Mouse (Mus musculus): ENCODE results near the gene Rnase13. TPM values are rescaled to one million over a fixed set of nuclear protein-coding genes. Genes with fewer than 3 reads are reported as not detected.
A peak's percentile ranks its signal among the peaks of the same experiment; 100 is the strongest.
"Not testable (repeated sequence)": the region's sequence is repeated elsewhere in the genome, so short reads cannot be mapped to it uniquely, and the experiment has no call there.

Gene Rnase13
- polyA plus RNA-seq, 1 experiment from 2014 or later, result not detected

GRCm38 (mm10) chr14:51930824-51931223 lies 8.3 kb upstream of the Rnase13 start:
- H3K27ac ChIP-seq, result no peak overlapping the region
- H3K9ac ChIP-seq, result no peak overlapping the region
- WGBS, result 35% methylated on average over 5 of the region's 5 CpGs
- H3K27me3 ChIP-seq (ENCODE audit: control insufficient read depth, insufficient read depth, low read length), result no peaks in the 10 kb centered on the region
- no peaks in the 10 kb centered on the region for H3K36me3 ChIP-seq (replicated peaks; ENCODE audit: control insufficient read depth, insufficient read depth)
- no peak overlapping the region for H3K4me2 ChIP-seq (replicated peaks)
- no peaks in the 10 kb centered on the region for H3K9me3 ChIP-seq (ENCODE audit: control insufficient read depth, low read length)
- H3K4me1 ChIP-seq (replicated peaks; ENCODE audit: control insufficient read depth, insufficient read depth, low read length), result no peaks in the 10 kb centered on the region
- DNase-seq (ENCODE audit: low spot score), result peak; percentile 72
- no peak overlapping the region for H3K4me3 ChIP-seq (replicated peaks; ENCODE audit: low read length)
- ATAC-seq (ENCODE audit: low FRiP score), result peak; percentile 75; the same call in 1 of the 2 replicates

- no peak overlapping the region for H3K4me2 ChIP-seq (replicated peaks)
- H3K9me3 ChIP-seq (ENCODE audit: control insufficient read depth, low read length), result no peaks in the 10 kb centered on the region
- DNase-seq (ENCODE audit: low spot score) (no peak), ATAC-seq (ENCODE audit: low FRiP score) (no peak)
- no peak overlapping the region for H3K4me3 ChIP-seq (replicated peaks; ENCODE audit: low read length)
- H3K9ac ChIP-seq, result no peak overlapping the region
- no peaks in the 10 kb centered on the region for H3K4me1 ChIP-seq (replicated peaks; ENCODE audit: control insufficient read depth, insufficient read depth, low read length)
- WGBS, result 71% methylated on average over 9 of the region's 9 CpGs
- no peaks in the 10 kb centered on the region for H3K36me3 ChIP-seq (replicated peaks; ENCODE audit: control insufficient read depth, insufficient read depth)
- no peak overlapping the region for H3K27ac ChIP-seq
- H3K27me3 ChIP-seq (ENCODE audit: control insufficient read depth, insufficient read depth, low read length), result no peaks in the 10 kb centered on the region
Observed at GRCm38 (mm10) chr14:51929968-51930367, 7.4 kb upstream of the Rnase13 start.

GRCm38 (mm10) chr14:51929309-51929943 lies 6.9 kb upstream of the Rnase13 start:
- no peaks in the 10 kb centered on the region for H3K27me3 ChIP-seq (ENCODE audit: control insufficient read depth, insufficient read depth, low read length)
- no peaks in the 10 kb centered on the region for H3K36me3 ChIP-seq (replicated peaks; ENCODE audit: control insufficient read depth, insufficient read depth)
- H3K4me1 ChIP-seq (replicated peaks; ENCODE audit: control insufficient read depth, insufficient read depth, low read length), result no peaks in the 10 kb centered on the region
- DNase-seq (ENCODE audit: low spot score), result no peak
- H3K27ac ChIP-seq, result no peak overlapping the region
- H3K4me3 ChIP-seq (replicated peaks; ENCODE audit: low read length), result no peak overlapping the region
- no peak for ATAC-seq (ENCODE audit: low FRiP score)
- no peak overlapping the region for H3K4me2 ChIP-seq (replicated peaks)
- H3K9ac ChIP-seq, result no peak overlapping the region
- no peaks in the 10 kb centered on the region for H3K9me3 ChIP-seq (ENCODE audit: control insufficient read depth, low read length)
- WGBS, result 75% methylated on average over 8 of the region's 8 CpGs

- H3K9ac ChIP-seq; H3K27ac ChIP-seq; H3K36me3 ChIP-seq (replicated peaks; ENCODE audit: control insufficient read depth, insufficient read depth); DNase-seq (ENCODE audit: low spot score); H3K4me1 ChIP-seq (replicated peaks; ENCODE audit: control insufficient read depth, insufficient read depth, low read length); H3K9me3 ChIP-seq (ENCODE audit: control insufficient read depth, low read length); H3K27me3 ChIP-seq (ENCODE audit: control insufficient read depth, insufficient read depth, low read length); H3K4me2 ChIP-seq (replicated peaks); H3K4me3 ChIP-seq (replicated peaks; ENCODE audit: low read length); ATAC-seq (ENCODE audit: low FRiP score): not testable (repeated sequence)
- WGBS, result 97% methylated on average over 11 of the region's 11 CpGs
Observed at GRCm38 (mm10) chr14:51926930-51927329, 4.4 kb upstream of the Rnase13 start.

- WGBS, result 87% methylated on average over 4 of the region's 4 CpGs
- no peak for ATAC-seq (ENCODE audit: low FRiP score)
Observed at GRCm38 (mm10) chr14:51923492-51923891, 919 bp upstream of the Rnase13 start.

GRCm38 (mm10) chr14:51922910-51923309 lies 337 bp upstream of the Rnase13 start:
- DNase-seq (ENCODE audit: low spot score), result no peak
- ATAC-seq (ENCODE audit: low FRiP score), result no peak
- Histone ChIP-seq H3K27ac (no peak overlapping the region), H3K36me3 (replicated peaks; ENCODE audit: control insufficient read depth, insufficient read depth) (no peaks in the 10 kb centered on the region), H3K9me3 (ENCODE audit: control insufficient read depth, low read length) (no peaks in the 10 kb centered on the region), H3K4me2 (replicated peaks) (no peak overlapping the region), H3K4me3 (replicated peaks; ENCODE audit: low read length) (no peak overlapping the region), H3K9ac (no peak overlapping the region), H3K4me1 (replicated peaks; ENCODE audit: control insufficient read depth, insufficient read depth, low read length) (no peaks in the 10 kb centered on the region), H3K27me3 (ENCODE audit: control insufficient read depth, insufficient read depth, low read length) (no peaks in the 10 kb centered on the region)
- 92% methylated on average over 2 of the region's 2 CpGs for WGBS

More at GRCm38 (mm10) chr14:51923492-51923891, 919 bp upstream of the Rnase13 start:
- DNase-seq (ENCODE audit: low spot score), result no peak
- H3K27ac ChIP-seq, result no peak overlapping the region
- H3K27me3 ChIP-seq (ENCODE audit: control insufficient read depth, insufficient read depth, low read length), result no peaks in the 10 kb centered on the region
- H3K4me2 ChIP-seq (replicated peaks), result no peak overlapping the region
- H3K4me3 ChIP-seq (replicated peaks; ENCODE audit: low read length), result no peak overlapping the region
- H3K4me1 ChIP-seq (replicated peaks; ENCODE audit: control insufficient read depth, insufficient read depth, low read length), result no peaks in the 10 kb centered on the region
- no peaks in the 10 kb centered on the region for H3K9me3 ChIP-seq (ENCODE audit: control insufficient read depth, low read length)
- no peaks in the 10 kb centered on the region for H3K36me3 ChIP-seq (replicated peaks; ENCODE audit: control insufficient read depth, insufficient read depth)
- no peak overlapping the region for H3K9ac ChIP-seq

- H3K9ac ChIP-seq, result no peak overlapping the region
- ATAC-seq (ENCODE audit: low FRiP score) (peak; percentile 64; the same call in 1 of the 2 replicates), DNase-seq (ENCODE audit: low spot score) (no peak)
- H3K4me3 ChIP-seq (replicated peaks; ENCODE audit: low read length), result no peak overlapping the region
- no peaks in the 10 kb centered on the region for H3K9me3 ChIP-seq (ENCODE audit: control insufficient read depth, low read length)
- H3K4me1 ChIP-seq (replicated peaks; ENCODE audit: control insufficient read depth, insufficient read depth, low read length), result no peaks in the 10 kb centered on the region
- H3K27ac ChIP-seq, result no peak overlapping the region
- no peaks in the 10 kb centered on the region for H3K27me3 ChIP-seq (ENCODE audit: control insufficient read depth, insufficient read depth, low read length)
- no peaks in the 10 kb centered on the region for H3K36me3 ChIP-seq (replicated peaks; ENCODE audit: control insufficient read depth, insufficient read depth)
- no peak overlapping the region for H3K4me2 ChIP-seq (replicated peaks)
- WGBS, result 77% methylated on average over 16 of the region's 16 CpGs
Observed at GRCm38 (mm10) chr14:51921759-51922570, 608 bp downstream of the Rnase13 start.

GRCm38 (mm10) chr14:51918966-51919365 lies 3.6 kb downstream of the Rnase13 start:
- Histone ChIP-seq H3K27me3 (ENCODE audit: control insufficient read depth, insufficient read depth, low read length) (no peaks in the 10 kb centered on the region), H3K9me3 (ENCODE audit: control insufficient read depth, low read length) (no peaks in the 10 kb centered on the region), H3K36me3 (replicated peaks; ENCODE audit: control insufficient read depth, insufficient read depth) (no peaks in the 10 kb centered on the region), H3K27ac (no peak overlapping the region), H3K4me2 (replicated peaks) (no peak overlapping the region), H3K4me1 (replicated peaks; ENCODE audit: control insufficient read depth, insufficient read depth, low read length) (0 out of 2 replicates have a peak, but pooled peaks cover 2% of the 10 kb centered on the region), H3K9ac (no peak overlapping the region), H3K4me3 (replicated peaks; ENCODE audit: low read length) (no peak overlapping the region)
- 95% methylated on average over 4 of the region's 4 CpGs for WGBS
- ATAC-seq (ENCODE audit: low FRiP score) (no peak), DNase-seq (ENCODE audit: low spot score) (no peak)

GRCm38 (mm10) chr14:51918125-51918524 lies 4.4 kb downstream of the Rnase13 start, which contains the start of gene Tppp2:
Gene Tppp2 (plus strand): TSS chr14:51918425.
- Histone ChIP-seq H3K9ac (no peak within 1 kb of the TSS), H3K36me3 (replicated peaks; ENCODE audit: control insufficient read depth, insufficient read depth) (no peaks in the 10 kb centered on the region), H3K27ac (no peak within 1 kb of the TSS), H3K4me2 (replicated peaks) (no peak within 1 kb of the TSS), H3K9me3 (ENCODE audit: control insufficient read depth, low read length) (no peaks in the 10 kb centered on the region), H3K27me3 (ENCODE audit: control insufficient read depth, insufficient read depth, low read length) (no peaks in the 10 kb centered on the region), H3K4me3 (replicated peaks; ENCODE audit: low read length) (no peak within 1 kb of the TSS), H3K4me1 (replicated peaks; ENCODE audit: control insufficient read depth, insufficient read depth, low read length) (0 out of 2 replicates have a peak, but pooled peaks cover 10% of the 10 kb centered on the region)
- WGBS, result 90% methylated on average over 4 of the region's 4 CpGs
- no peak for DNase-seq (ENCODE audit: low spot score)
- ATAC-seq (ENCODE audit: low FRiP score), result no peak

Measured in hindbrain, embryonic 14.5 days (tissue).